Mouse (Mus musculus) heart, postnatal 4 days (tissue): ENCODE results near the gene Ncf2. TPM values are rescaled to one million over a fixed set of nuclear protein-coding genes. Genes with fewer than 3 reads are reported as not detected.

ENCODE experiments used
- DNase-seq: peaks from one replicate; pipeline ENCODE4 v3.0.0; 2021
- total RNA-seq, 2 experiments: library from RNA; stranded (reverse); gene quantifications; 2 replicates each; pipeline ENCODE4 v1.2.3; 2021

Ncf2 gene
- total RNA-seq, 2 experiments from 2014 or later: 2.1 to 3.0 TPM

DNA sequence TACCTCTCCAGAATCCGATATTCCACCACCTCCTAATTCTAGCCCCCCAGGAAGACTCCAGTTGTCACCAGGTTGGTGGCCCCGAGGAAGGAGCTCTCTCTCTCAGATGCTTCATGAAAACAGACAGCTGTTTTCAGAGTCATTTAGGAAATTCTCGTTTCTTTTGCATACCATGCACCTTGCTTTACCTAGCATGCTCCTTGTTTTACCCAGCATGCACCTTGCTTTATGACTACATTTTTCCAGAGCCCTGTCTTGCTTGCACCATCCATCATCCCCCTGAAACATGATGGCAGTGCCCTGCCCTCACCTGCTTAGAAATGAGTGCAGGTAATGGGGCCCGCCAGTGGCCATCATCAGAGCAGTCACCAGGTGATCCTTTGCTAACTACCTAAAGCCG, 31.6 kb downstream of the Ncf2 start:
- no peak for DNase-seq

DNA sequence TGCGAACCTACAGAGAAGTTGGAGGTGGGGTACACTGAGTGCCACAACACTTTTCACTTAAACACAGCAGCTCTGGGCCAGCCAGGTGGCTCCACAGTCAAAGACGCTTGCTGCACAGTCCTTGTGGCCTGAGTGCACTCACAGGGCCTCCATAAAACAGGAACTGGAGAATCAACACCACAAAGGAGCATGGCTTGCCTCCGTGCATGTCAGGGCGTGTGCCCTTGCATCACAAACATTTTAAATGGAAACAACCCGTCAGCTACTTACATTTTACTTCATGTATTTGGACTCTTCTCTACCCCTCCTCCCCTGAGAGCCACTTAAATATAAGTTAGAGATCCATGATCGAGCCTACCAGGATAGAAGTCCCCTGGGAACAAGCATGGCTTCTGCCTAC, 32.3 kb downstream of the Ncf2 start:
- no peak for DNase-seq

DNA sequence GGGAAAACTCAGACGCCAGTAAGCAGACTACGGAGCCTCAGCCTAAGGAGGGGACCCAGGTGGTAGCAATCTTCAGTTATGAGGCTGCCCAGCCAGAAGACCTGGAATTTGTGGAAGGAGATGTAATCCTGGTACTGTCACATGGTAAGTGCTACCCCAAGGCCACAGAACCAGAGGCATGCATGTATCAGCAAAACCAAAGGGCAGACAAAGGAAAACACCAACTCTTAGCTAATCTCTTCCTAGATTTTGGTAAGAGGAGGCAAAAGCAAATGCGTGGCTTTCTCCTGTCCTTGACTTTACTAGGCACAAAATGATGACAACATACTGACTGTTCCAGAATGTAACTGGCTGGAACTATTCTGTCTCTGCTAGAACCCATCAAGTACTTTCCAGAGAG, 35.1 kb downstream of the Ncf2 start:
- no peak for DNase-seq

- no peak for DNase-seq
Observed at GRCm38 (mm10) chr1:152838026-152838702, 38.2 kb downstream of the Ncf2 start.

- DNase-seq: no peak
Observed at GRCm38 (mm10) chr1:152838841-152839240, 38.8 kb downstream of the Ncf2 start.

- no peak for DNase-seq
Observed at GRCm38 (mm10) chr1:152840343-152840742, 40.3 kb downstream of the Ncf2 start.

- no peak for DNase-seq
Observed at GRCm38 (mm10) chr1:152841057-152841456, 41.1 kb downstream of the Ncf2 start.

GRCm38 (mm10) chr1:152844634-152845033, 44.6 kb downstream of the Ncf2 start:
- no peak for DNase-seq

- no peak for DNase-seq
Observed at GRCm38 (mm10) chr1:152845211-152845730, 45.3 kb downstream of the Ncf2 start.

- no peak for DNase-seq
Observed at GRCm38 (mm10) chr1:152846856-152847255, 46.9 kb downstream of the Ncf2 start.

DNA sequence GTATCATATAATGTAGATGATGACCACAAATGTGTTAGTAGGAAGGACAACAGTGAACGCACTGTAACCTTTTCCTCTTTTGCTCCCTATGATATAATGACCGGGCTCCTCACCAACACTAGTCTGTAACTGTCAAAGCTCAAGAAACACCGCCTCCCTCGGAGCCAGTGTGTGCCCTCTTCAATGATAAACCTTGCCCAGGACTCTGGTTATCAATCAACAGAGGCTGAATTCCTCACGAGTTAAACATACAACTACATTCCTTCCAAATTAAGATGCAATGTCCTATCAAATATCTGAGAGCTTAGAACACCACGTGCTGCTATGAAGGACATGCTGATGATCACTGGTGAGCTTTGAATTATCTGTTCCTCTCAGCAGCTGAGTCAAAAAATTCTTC, 69.9 kb downstream of the Ncf2 start:
- DNase-seq: no peak

- no peak for DNase-seq
Observed at GRCm38 (mm10) chr1:152871031-152871430, 71.0 kb downstream of the Ncf2 start.

Other genes starting within 250 kb of the Ncf2 start
- not detected for gene Apobec4, start 49.6 kb upstream of the Ncf2 start, total RNA-seq
- 10 to 100 TPM; 70.8 to 73.7 TPM for gene Rgl1, start 33.8 kb upstream of the Ncf2 start, total RNA-seq
- 100 to 1,000 TPM in 1 of 2 experiments, 10 to 100 TPM in 1; 98.7 to 103 TPM for gene Arpc5, start 33.7 kb upstream of the Ncf2 start, total RNA-seq
- gene Smg7, start 102.5 kb downstream of the Ncf2 start, total RNA-seq: 10 to 100 TPM; 49.7 to 54.8 TPM
- gene Nmnat2, start 154.8 kb downstream of the Ncf2 start, total RNA-seq: 1 to 10 TPM; 1.2 to 1.5 TPM